Mouse (Mus musculus) right cerebral cortex, postnatal 4 days (tissue): Measurements from ENCODE around the gene Utp18.

Source experiments
- DNase-seq: peaks from one replicate; pipeline ENCODE4 v3.0.0-alpha.2; 2022

The Utp18 gene

DNA sequence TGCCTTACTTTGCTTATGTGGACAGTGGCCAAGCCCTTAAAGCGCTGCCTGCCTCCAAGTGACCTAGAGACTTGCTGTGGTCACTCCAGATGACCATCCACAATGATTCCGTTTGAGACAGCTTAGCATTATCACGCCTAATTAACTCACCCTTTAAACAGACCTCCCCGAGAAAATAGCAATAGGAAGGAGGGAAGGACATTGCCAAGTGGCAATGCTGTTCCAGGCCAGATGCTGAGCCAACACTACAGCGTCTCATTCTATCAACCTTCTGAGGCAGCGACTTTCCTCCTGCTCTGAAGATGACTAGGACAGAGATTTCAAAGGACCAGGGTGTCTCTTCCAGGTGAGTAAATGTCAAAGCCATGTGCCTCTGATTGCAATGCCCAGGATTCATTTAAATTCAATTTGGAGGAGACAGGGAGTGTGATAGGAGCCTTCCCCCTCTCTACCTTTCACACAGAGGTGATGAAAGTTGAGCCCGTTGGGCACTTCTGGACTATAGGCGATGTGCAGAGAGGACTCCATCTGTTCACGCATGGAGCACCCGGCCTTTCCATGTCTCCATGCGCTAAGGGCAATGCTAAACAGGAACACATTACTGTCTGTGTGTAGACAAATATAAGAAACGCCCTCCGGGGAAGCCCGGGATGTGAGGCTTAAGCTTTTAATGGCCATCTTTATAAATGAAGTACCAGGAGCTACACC is 56.8 kb downstream of the Utp18 start:
- no peak for DNase-seq

DNA sequence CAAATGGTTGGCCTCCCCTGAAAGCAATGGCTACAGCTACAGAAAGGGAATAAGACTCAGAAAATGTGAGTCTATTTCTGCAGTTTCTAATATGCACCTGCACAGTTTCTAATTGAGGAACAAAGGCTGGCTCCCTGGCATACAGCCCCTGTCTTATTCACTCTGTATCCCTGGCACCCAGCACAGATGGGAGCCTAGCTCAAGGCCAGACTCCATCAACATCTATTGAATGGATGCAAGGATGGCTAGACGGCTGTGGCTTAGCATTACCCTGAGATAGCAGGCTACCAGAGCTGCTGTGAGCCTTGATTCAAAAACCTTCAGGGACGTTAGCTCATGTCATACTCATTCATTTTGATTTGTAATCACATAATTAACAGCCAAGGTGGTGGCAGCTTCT is 63.3 kb downstream of the Utp18 start:
- no peak for DNase-seq

GRCm38 (mm10) chr11:93821533-93821932 is 64.0 kb downstream of the Utp18 start:
- DNase-seq: no peak

DNA sequence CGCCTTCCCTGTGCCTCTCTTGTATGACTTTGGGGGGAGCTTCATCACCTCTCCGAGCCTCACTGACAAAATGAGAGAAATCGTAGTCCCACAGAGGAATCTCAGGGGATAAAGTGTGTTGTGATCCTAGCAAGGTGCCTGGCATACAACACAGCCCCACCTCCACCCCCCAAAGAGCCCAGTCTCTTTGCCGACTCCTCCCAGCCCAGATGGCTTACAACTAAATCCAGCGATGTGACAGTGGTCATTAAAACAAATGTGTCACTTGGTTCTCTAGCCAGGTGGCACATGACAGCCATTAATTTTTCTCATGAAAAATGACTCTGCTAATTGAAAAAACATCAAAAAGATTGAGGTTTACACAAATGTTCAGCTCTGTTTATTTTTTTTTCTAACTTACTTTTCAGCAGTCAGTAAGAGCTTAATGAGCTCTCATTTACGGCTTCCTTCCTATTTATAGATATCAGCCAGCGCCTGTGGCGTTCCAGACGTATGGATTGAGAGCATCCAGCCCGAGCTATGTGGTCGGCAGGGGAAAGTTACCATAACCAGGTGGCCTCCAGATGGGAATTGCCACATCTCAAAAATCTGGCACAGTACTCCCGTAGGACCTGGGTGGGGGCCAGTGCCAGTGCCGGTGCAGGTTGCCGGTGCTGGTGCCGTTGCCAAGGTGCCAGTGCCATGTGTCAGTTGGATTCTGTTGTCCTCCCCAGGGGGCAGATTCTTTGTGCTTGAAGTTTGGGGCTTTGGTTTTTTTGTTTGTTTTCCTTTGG is 67.4 kb downstream of the Utp18 start:
- no peak for DNase-seq

DNA sequence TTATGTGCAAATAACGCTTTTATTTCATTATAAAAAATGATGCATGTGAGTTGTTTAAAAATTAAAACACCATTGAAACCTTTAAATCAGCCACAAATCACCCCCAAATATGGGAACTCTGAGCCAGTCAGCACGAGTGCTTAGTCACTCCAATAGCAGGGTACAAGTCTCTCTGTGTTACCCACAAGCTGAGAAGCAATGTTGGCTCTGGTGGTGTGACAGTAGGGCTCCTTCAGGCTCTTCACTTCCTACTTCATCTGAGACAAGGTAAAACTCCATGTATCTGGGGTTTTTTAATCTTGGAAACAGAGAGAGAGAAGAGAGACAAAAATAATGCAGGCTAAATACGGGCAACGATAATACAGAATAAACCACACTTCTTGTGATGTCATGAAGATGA is 72.6 kb downstream of the Utp18 start:
- no peak for DNase-seq

GRCm38 (mm10) chr11:93812125-93812868 is 73.3 kb downstream of the Utp18 start:
- peak; percentile 50 for DNase-seq
